Comparison of ENCODE assay signal across 7 mouse cellular contexts in the genomic region with DNA sequence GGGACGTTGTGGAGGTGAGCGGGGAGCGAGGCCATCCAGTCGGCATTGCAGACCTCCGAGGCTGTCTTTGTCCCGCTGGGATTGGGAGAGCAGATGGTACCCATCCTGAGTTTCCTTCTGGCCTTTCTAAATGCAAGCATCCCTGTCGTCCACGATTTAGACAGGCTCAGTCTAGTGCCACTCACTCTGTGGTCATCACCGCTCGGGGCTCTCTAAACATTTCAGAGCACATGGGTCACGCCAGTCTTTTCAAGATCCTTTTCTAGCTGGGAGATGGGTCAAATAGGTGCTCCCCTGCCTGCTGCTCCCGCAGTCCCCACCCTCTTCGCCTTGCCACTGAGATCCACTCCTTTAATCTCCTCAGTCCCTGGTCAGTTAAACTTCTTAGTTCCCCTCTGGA. TPM values are rescaled to one million over a fixed set of nuclear protein-coding genes. Genes with fewer than 3 reads are reported as not detected.
DNase-seq lines count a peak whose midpoint lies in the region; ATAC-seq and TF ChIP-seq lines count a peak whose summit lies in the region.

No protein-coding gene starts in this region.

- 0 out of 2 replicates have a peak, but pooled peaks have one; percentile 24 for ATAC-seq in lung, embryonic 15.5 days (ENCODE audit: borderline replicate concordance, extremely low read depth, low FRiP score, low TSS enrichment)
- ATAC-seq in forebrain, embryonic 15.5 days (replicated peaks): no peak
- ATAC-seq in liver, postnatal 0 days: peak; percentile 24

- WGBS in lung, embryonic 15.5 days: 2% methylated on average over 13 of the region's 13 CpGs
- under 1% methylated on average over 13 of the region's 13 CpGs for WGBS in cerebellum, adult 2 months
- WGBS in forebrain, embryonic 15.5 days: under 1% methylated on average over 13 of the region's 13 CpGs
- WGBS in liver, postnatal 0 days (ENCODE audit: insufficient replicate concordance): under 1% methylated on average over 13 of the region's 13 CpGs

- H3K27ac ChIP-seq in lung, embryonic 15.5 days: 0 out of 2 replicates have a peak overlapping the region, but pooled peaks have one; percentile 9
- peak overlapping the region; percentile 48 for H3K27ac ChIP-seq in cerebellum, adult 2 months (ENCODE audit: insufficient read depth, low read length)
- H3K27ac ChIP-seq in forebrain, embryonic 15.5 days (replicated peaks): peak overlapping the region; percentile 73
- H3K27ac ChIP-seq in liver, postnatal 0 days (ENCODE audit: low read depth): peak overlapping the region; percentile 55

- H3K36me3 ChIP-seq in lung, embryonic 15.5 days: no peaks in the 10 kb centered on the region
- no peaks in the 10 kb centered on the region for H3K36me3 ChIP-seq in forebrain, embryonic 15.5 days
- H3K36me3 ChIP-seq in liver, postnatal 0 days (replicated peaks; ENCODE audit: insufficient read depth, low read length): no peaks in the 10 kb centered on the region

- H3K4me2 ChIP-seq in lung, embryonic 15.5 days: peak overlapping the region; percentile 86
- H3K4me2 ChIP-seq in forebrain, embryonic 15.5 days (replicated peaks): peak overlapping the region; percentile 81
- peak overlapping the region; percentile 86 for H3K4me2 ChIP-seq in liver, postnatal 0 days (ENCODE audit: low read depth, low read length)

- H3K4me3 ChIP-seq in lung, embryonic 15.5 days: peak overlapping the region; percentile 62
- peak overlapping the region; percentile 62 for H3K4me3 ChIP-seq in cerebellum, adult 2 months (replicated peaks; ENCODE audit: insufficient read depth, low read depth, low read length)
- H3K4me3 ChIP-seq in forebrain, embryonic 15.5 days: peak overlapping the region; percentile 95
- H3K4me3 ChIP-seq in liver, postnatal 0 days (ENCODE audit: low read depth, low read length): peak overlapping the region; percentile 64

- TF ChIP-seq POLR2A in cerebellum, adult 2 months (IDR thresholded peaks at IDR 0.05; ENCODE audit: borderline replicate concordance, insufficient read depth, low read length): peak; percentile 31; the same call in 1 of the 2 replicates

- H3K4me1 ChIP-seq in lung, embryonic 15.5 days: 0 out of 2 replicates have a peak, but pooled peaks cover 9% of the 10 kb centered on the region
- H3K4me1 ChIP-seq in cerebellum, adult 2 months (ENCODE audit: control insufficient read depth, insufficient read depth, low read length): peaks cover 11% of the 10 kb centered on the region
- peaks cover 26% of the 10 kb centered on the region for H3K4me1 ChIP-seq in forebrain, embryonic 15.5 days
- peaks cover 6% of the 10 kb centered on the region for H3K4me1 ChIP-seq in liver, postnatal 0 days (ENCODE audit: insufficient read depth)

- H3K9ac ChIP-seq in lung, embryonic 15.5 days: peak overlapping the region; percentile 49
- peak overlapping the region; percentile 72 for H3K9ac ChIP-seq in forebrain, embryonic 15.5 days (replicated peaks)
- peak overlapping the region; percentile 63 for H3K9ac ChIP-seq in liver, postnatal 0 days (replicated peaks)

- H3K27me3 ChIP-seq in lung, embryonic 15.5 days: no peaks in the 10 kb centered on the region
- H3K27me3 ChIP-seq in cerebellum, adult 2 months (ENCODE audit: control insufficient read depth, insufficient read depth, low read length): no peaks in the 10 kb centered on the region
- no peaks in the 10 kb centered on the region for H3K27me3 ChIP-seq in forebrain, embryonic 15.5 days
- no peaks in the 10 kb centered on the region for H3K27me3 ChIP-seq in liver, postnatal 0 days (ENCODE audit: insufficient read depth, low read length)

- no peaks in the 10 kb centered on the region for H3K9me3 ChIP-seq in lung, embryonic 15.5 days
- no peaks in the 10 kb centered on the region for H3K9me3 ChIP-seq in forebrain, embryonic 15.5 days
- peaks cover 4% of the 10 kb centered on the region; the same call in 1 of the 2 replicates for H3K9me3 ChIP-seq in liver, postnatal 0 days (ENCODE audit: low read length)

- TF ChIP-seq EP300 in liver, postnatal 0 days (IDR thresholded peaks at IDR 0.05; ENCODE audit: low read depth): no peak

- TF ChIP-seq CTCF in cerebellum, adult 2 months (IDR thresholded peaks at IDR 0.05; ENCODE audit: borderline replicate concordance, insufficient read depth, low read depth, low read length): no peak
- TF ChIP-seq CTCF in liver, postnatal 0 days (IDR thresholded peaks at IDR 0.05; ENCODE audit: low read depth): no peak

- no peak for DNase-seq in lung, postnatal 10 days
- peak; percentile 70 to 77 for DNase-seq in cerebellum, adult 2 months
- DNase-seq in liver, postnatal 0 days: no peak
- DNase-seq in layer of hippocampus, adult 8-10 months (ENCODE audit: low spot score in 2 of 2): no peak
- DNase-seq in gastrocnemius, postnatal 25 days: no peak

RNA-seq across cellular contexts. Expression of a gene that starts 0.3 kb away (rescaled TPM):
- polyA plus RNA-seq in lung, embryonic 15.5 days (2015; fragmentation: Nextera tagmentation; extraction: Ambion mirVana): 0.85 and 1.1 TPM in 2 replicates
- 46.9 and 49.4 TPM in 2 replicates for polyA plus RNA-seq in cerebellum, adult 2 months (2012; rRNA removed)
- 14.1 and 14.4 TPM in 2 replicates for polyA plus RNA-seq in forebrain, embryonic 15.5 days (2015; fragmentation: Nextera tagmentation; extraction: Ambion mirVana)
- polyA plus RNA-seq in liver, postnatal 0 days (2015; fragmentation: Nextera tagmentation; extraction: Ambion mirVana): 5.8 and 6.6 TPM in 2 replicates
- total RNA-seq in layer of hippocampus, adult 8-10 months (2022): 10 to 100 TPM; 15.6 to 19.5 (median 18.0) TPM
- total RNA-seq in gastrocnemius, postnatal 25 days (2021): under 1 TPM; 0.15 to 0.19 TPM

RNA-seq across cellular contexts. Expression of a gene that starts 56.3 kb away (rescaled TPM):
- polyA plus RNA-seq in lung, embryonic 15.5 days (2015; fragmentation: Nextera tagmentation; extraction: Ambion mirVana): 54.9 and 58.9 TPM in 2 replicates
- 4.7 and 5.9 TPM in 2 replicates for polyA plus RNA-seq in cerebellum, adult 2 months (2012; rRNA removed)
- 7.2 and 7.8 TPM in 2 replicates for polyA plus RNA-seq in forebrain, embryonic 15.5 days (2015; fragmentation: Nextera tagmentation; extraction: Ambion mirVana)
- polyA plus RNA-seq in liver, postnatal 0 days (2015; fragmentation: Nextera tagmentation; extraction: Ambion mirVana): 7.4 and 9.8 TPM in 2 replicates
- total RNA-seq in layer of hippocampus, adult 8-10 months (2022): 1 to 10 TPM; 5.0 to 6.8 (median 5.6) TPM
- 1 to 10 TPM; 9.4 to 9.9 TPM for total RNA-seq in gastrocnemius, postnatal 25 days (2021)

Comparison
In these comparisons a context has a peak if more than half of its experiments do, and no peak if none do; other contexts are left out.
1. H3K27ac ChIP-seq: peak in every context shown above with its lines; median percentile 73 in forebrain, embryonic 15.5 days; 55 in liver, postnatal 0 days; 48 in cerebellum, adult 2 months; 9 in lung, embryonic 15.5 days.
2. DNase-seq: peak in cerebellum, adult 2 months (2 of 2); none in lung, postnatal 10 days (single experiment), liver, postnatal 0 days (single experiment), layer of hippocampus, adult 8-10 months (0 of 2) and gastrocnemius, postnatal 25 days (single experiment).
3. Peak in every context shown above with its lines, with median percentiles within 50 percentile points of each other: H3K4me2 ChIP-seq, H3K4me3 ChIP-seq and H3K9ac ChIP-seq.